ENCODE assay signal across 19 mouse cellular contexts in the genomic region with DNA sequence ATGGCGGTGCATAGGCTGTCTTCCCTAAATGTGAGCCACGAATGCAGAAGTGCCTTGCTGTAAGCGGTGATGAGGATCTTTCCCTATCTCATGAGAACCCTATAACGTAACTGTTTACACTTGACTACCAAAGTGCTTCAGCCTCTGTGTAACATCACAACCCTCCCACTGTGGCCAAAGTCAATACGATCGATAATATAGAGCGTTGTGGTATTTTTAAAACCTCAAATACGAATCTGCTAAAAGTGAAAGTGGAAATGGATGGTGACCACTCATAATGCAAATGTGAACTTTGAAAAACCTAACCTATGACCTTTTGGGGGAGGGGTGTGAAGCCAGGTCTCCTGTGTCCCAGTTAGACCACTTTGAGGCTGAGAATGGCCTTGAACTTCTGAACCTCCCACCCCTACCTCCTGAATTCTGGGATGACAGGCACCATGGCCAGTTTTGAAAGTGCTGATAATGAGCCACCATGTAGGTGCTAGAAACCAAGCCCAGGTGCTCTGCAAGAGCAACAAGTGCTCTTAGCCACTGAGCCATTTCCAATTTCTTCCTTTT.
A peak's percentile ranks its signal among the peaks of the same experiment; 100 is the strongest.
DNase-seq lines count a peak whose midpoint lies in the region; ATAC-seq and TF ChIP-seq lines count a peak whose summit lies in the region.
"Had no signal": no experiment of that assay in that cellular context is flagged by ENCODE, and none has a peak within 500 bp of the region (broad histone marks: within the 10 kb centered on the region; RNA-seq: fewer than 3 reads in every experiment).

No protein-coding gene starts in this region.

- no peaks in the 10 kb centered on the region for H3K27me3 ChIP-seq in liver, embryonic 13.5 days
- H3K27me3 ChIP-seq in liver, embryonic 12.5 days (replicated peaks): no peaks in the 10 kb centered on the region
- no peaks in the 10 kb centered on the region for H3K27me3 ChIP-seq in thymus, adult 2 months (ENCODE audit: control insufficient read depth, insufficient read depth, low read length)
- H3K27me3 ChIP-seq: embryonic facial prominence, embryonic 12.5 days; forebrain, embryonic 15.5 days; heart, embryonic 12.5 days had no signal

- no peaks in the 10 kb centered on the region for H3K36me3 ChIP-seq in liver, embryonic 13.5 days
- no peaks in the 10 kb centered on the region for H3K36me3 ChIP-seq in liver, embryonic 12.5 days
- no peaks in the 10 kb centered on the region for H3K36me3 ChIP-seq in thymus, adult 2 months (ENCODE audit: control insufficient read depth, insufficient read depth, low read length)
- H3K36me3 ChIP-seq: embryonic facial prominence, embryonic 12.5 days; forebrain, embryonic 15.5 days; heart, embryonic 12.5 days; hindbrain, embryonic 10.5 days had no signal

- DNase-seq in liver, embryonic 13.5 days: no peak
- peak; percentile 12 for DNase-seq in induced T-regulatory cell, adult 2 months (ENCODE audit: low read depth)
- no peak for DNase-seq in gastrocnemius, adult 18-20 months (ENCODE audit: low spot score)
- DNase-seq in left cerebral cortex, adult 9 months (ENCODE audit: low spot score in 2 of 2): no peak
- no peak for DNase-seq in thymus, adult 2 months
- DNase-seq: adrenal gland, adult 8-10 months; adrenal gland, postnatal 36 days; cerebellum, adult 11 months; cerebellum, adult 8-10 months; cerebellum, postnatal 14 days; gastrocnemius, postnatal 10 days had no signal

- H3K4me3 ChIP-seq in liver, embryonic 13.5 days (replicated peaks): no peak overlapping the region
- no peak overlapping the region for H3K4me3 ChIP-seq in liver, embryonic 12.5 days
- no peak overlapping the region for H3K4me3 ChIP-seq in thymus, adult 2 months (ENCODE audit: control insufficient read depth, insufficient read depth, low read length)
- H3K4me3 ChIP-seq: embryonic facial prominence, embryonic 12.5 days; forebrain, embryonic 15.5 days; heart, embryonic 12.5 days; hindbrain, embryonic 10.5 days had no signal

- no peak for TF ChIP-seq POLR2A in thymus, adult 2 months (IDR thresholded peaks at IDR 0.05; ENCODE audit: control insufficient read depth, extremely low read depth, insufficient read depth, low read length, poor library complexity)

- TF ChIP-seq CTCF in thymus, adult 2 months (IDR thresholded peaks at IDR 0.05; ENCODE audit: borderline replicate concordance, control insufficient read depth, extremely low read depth, insufficient read depth, low read length, poor library complexity): no peak

- 0 out of 2 replicates have a peak overlapping the region, but pooled peaks have one; percentile 9 for H3K4me2 ChIP-seq in liver, embryonic 13.5 days
- H3K4me2 ChIP-seq in liver, embryonic 12.5 days: no peak overlapping the region
- H3K4me2 ChIP-seq: embryonic facial prominence, embryonic 12.5 days; forebrain, embryonic 15.5 days; heart, embryonic 12.5 days; hindbrain, embryonic 14.5 days had no signal

- H3K27ac ChIP-seq in liver, embryonic 13.5 days: no peak overlapping the region
- H3K27ac ChIP-seq in liver, embryonic 12.5 days: no peak overlapping the region
- no peak overlapping the region for H3K27ac ChIP-seq in thymus, adult 2 months (ENCODE audit: control insufficient read depth, insufficient read depth, low read length)
- H3K27ac ChIP-seq: embryonic facial prominence, embryonic 12.5 days; forebrain, embryonic 15.5 days; hindbrain, embryonic 10.5 days; hindbrain, embryonic 14.5 days had no signal

- H3K9ac ChIP-seq in liver, embryonic 13.5 days: no peak overlapping the region
- no peak overlapping the region for H3K9ac ChIP-seq in liver, embryonic 12.5 days
- H3K9ac ChIP-seq: embryonic facial prominence, embryonic 12.5 days; forebrain, embryonic 15.5 days; heart, embryonic 12.5 days; hindbrain, embryonic 14.5 days had no signal

- no peaks in the 10 kb centered on the region for H3K9me3 ChIP-seq in liver, embryonic 13.5 days (replicated peaks)
- no peaks in the 10 kb centered on the region for H3K9me3 ChIP-seq in liver, embryonic 12.5 days (replicated peaks)
- H3K9me3 ChIP-seq: embryonic facial prominence, embryonic 12.5 days; forebrain, embryonic 15.5 days; heart, embryonic 12.5 days; hindbrain, embryonic 10.5 days had no signal

- peak; percentile 50; the same call in 1 of the 2 replicates for ATAC-seq in liver, embryonic 13.5 days (ENCODE audit: low read depth)
- no peak for ATAC-seq in liver, embryonic 12.5 days
- peak; percentile 17 for ATAC-seq in CD4-positive, CD25-positive, alpha-beta regulatory T cell, adult 4 months
- ATAC-seq in megakaryocyte, adult 5-6 weeks (ENCODE audit: poor library complexity, severe bottlenecking): peak; percentile 45; the same call in 1 of the 2 replicates
- ATAC-seq: forebrain, embryonic 15.5 days had no signal

- WGBS in liver, embryonic 13.5 days (ENCODE audit: insufficient replicate concordance): 45% methylated on average over 8 of the region's 8 CpGs
- 51% methylated on average over 8 of the region's 8 CpGs for WGBS in liver, embryonic 12.5 days (ENCODE audit: insufficient replicate concordance)
- WGBS in thymus, adult 2 months: 52% methylated on average over 8 of the region's 8 CpGs

- H3K4me1 ChIP-seq in liver, embryonic 13.5 days (replicated peaks): 0 out of 2 replicates have a peak, but pooled peaks cover 4% of the 10 kb centered on the region
- H3K4me1 ChIP-seq in liver, embryonic 12.5 days: 0 out of 2 replicates have a peak, but pooled peaks cover 8% of the 10 kb centered on the region
- no peaks in the 10 kb centered on the region for H3K4me1 ChIP-seq in thymus, adult 2 months (replicated peaks; ENCODE audit: control insufficient read depth, insufficient read depth, low read length)
